Mouse (Mus musculus): ENCODE measurements at regions not wholly inside any gene's neighbourhood (a gene's known extent, or its start where the extent isn't known, plus 50 kb on each side); places are given as distances from the start of the nearest gene placed in this dataset.
A peak's percentile ranks its signal among the peaks of the same experiment; 100 is the strongest.

GRCm38 (mm10) chr15:9898211-9898610 lies 149.5 kb upstream of the Spef2 start:
- Histone ChIP-seq H3K36me3 (ENCODE audit: control insufficient read depth, insufficient read depth, low read length) (no peaks in the 10 kb centered on the region), H3K4me3 (ENCODE audit: low read length) (no peak overlapping the region), H3K4me2 (replicated peaks; ENCODE audit: low read depth, low read length) (no peak overlapping the region), H3K4me1 (ENCODE audit: control insufficient read depth, insufficient read depth, low read length) (no peaks in the 10 kb centered on the region), H3K9ac (ENCODE audit: low read depth, low read length) (no peak overlapping the region), H3K9me3 (ENCODE audit: control insufficient read depth, low read length) (no peaks in the 10 kb centered on the region), H3K27ac (ENCODE audit: low read depth, low read length) (no peak overlapping the region), H3K27me3 (ENCODE audit: control insufficient read depth, insufficient read depth, low read length) (no peaks in the 10 kb centered on the region)
- 66% methylated on average over 2 of the region's 2 CpGs for WGBS
- no peak for ATAC-seq (ENCODE audit: low FRiP score, low TSS enrichment)

DNA sequence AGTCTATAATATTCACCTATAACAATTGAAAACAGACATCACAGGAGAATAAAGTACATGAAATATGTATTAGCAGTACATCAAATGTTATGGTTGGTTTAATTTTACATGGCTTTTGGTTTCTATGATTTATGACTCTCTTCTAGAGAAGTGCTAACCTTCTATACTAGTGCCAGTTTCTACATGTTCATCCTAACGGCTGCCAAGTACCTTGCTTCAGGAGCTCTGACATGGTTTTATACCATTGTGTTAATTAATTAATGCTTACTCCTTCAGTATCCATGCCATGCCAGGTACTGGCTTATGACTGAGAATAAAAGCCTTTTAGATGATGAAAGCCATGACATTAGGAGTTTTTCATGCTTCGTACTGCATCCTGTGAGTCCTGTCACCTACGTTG lies 144.5 kb upstream of the Spef2 start:
- no peaks in the 10 kb centered on the region for H3K36me3 ChIP-seq (ENCODE audit: control insufficient read depth, insufficient read depth, low read length)
- WGBS: 73% methylated on average over 3 of the region's 3 CpGs

DNA sequence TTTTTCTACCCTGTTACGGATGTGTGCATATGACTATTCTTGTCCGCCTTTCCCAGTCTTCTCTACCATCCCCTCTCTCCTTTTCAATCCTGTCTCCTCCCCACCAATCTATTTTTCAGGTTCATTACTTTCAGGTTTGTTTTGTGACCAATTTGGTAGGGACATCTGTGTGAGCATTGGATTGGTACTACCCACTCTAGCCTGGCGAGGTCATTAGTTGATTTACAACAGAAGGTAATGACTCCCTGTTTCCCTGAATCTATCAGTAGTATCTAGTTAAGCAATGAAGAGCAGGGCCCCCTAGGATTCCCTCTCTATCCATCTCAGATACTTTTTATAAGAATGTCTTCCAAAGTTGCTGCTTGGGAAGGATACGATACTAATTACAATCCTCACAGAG lies 143.5 kb upstream of the Spef2 start:
- 52% methylated on average over 4 of the region's 4 CpGs for WGBS
- ATAC-seq (ENCODE audit: low FRiP score, low TSS enrichment): peak; percentile 62; the same call in 1 of the 2 replicates

More for the DNA sequence above, 144.5 kb upstream of the Spef2 start:
- H3K9me3 ChIP-seq (ENCODE audit: control insufficient read depth, low read length): no peaks in the 10 kb centered on the region
- no peaks in the 10 kb centered on the region for H3K27me3 ChIP-seq (ENCODE audit: control insufficient read depth, insufficient read depth, low read length)
- no peak overlapping the region for H3K4me3 ChIP-seq (ENCODE audit: low read length)
- no peak overlapping the region for H3K9ac ChIP-seq (ENCODE audit: low read depth, low read length)
- ATAC-seq (ENCODE audit: low FRiP score, low TSS enrichment): no peak
- H3K4me2 ChIP-seq (replicated peaks; ENCODE audit: low read depth, low read length): no peak overlapping the region
- H3K27ac ChIP-seq (ENCODE audit: low read depth, low read length): no peak overlapping the region
- H3K4me1 ChIP-seq (ENCODE audit: control insufficient read depth, insufficient read depth, low read length): no peaks in the 10 kb centered on the region

GRCm38 (mm10) chr15:9891446-9891845 lies 142.8 kb upstream of the Spef2 start:
- no peak overlapping the region for H3K9ac ChIP-seq (ENCODE audit: low read depth, low read length)
- H3K27ac ChIP-seq (ENCODE audit: low read depth, low read length): no peak overlapping the region
- no peaks in the 10 kb centered on the region for H3K27me3 ChIP-seq (ENCODE audit: control insufficient read depth, insufficient read depth, low read length)
- no peak overlapping the region for H3K4me2 ChIP-seq (replicated peaks; ENCODE audit: low read depth, low read length)
- H3K4me1 ChIP-seq (ENCODE audit: control insufficient read depth, insufficient read depth, low read length): no peaks in the 10 kb centered on the region
- no peak overlapping the region for H3K4me3 ChIP-seq (ENCODE audit: low read length)
- no peaks in the 10 kb centered on the region for H3K36me3 ChIP-seq (ENCODE audit: control insufficient read depth, insufficient read depth, low read length)
- WGBS: 38% methylated on average over 5 of the region's 5 CpGs
- ATAC-seq (ENCODE audit: low FRiP score, low TSS enrichment): 0 out of 2 replicates have a peak, but pooled peaks have one; percentile 52
- no peaks in the 10 kb centered on the region for H3K9me3 ChIP-seq (ENCODE audit: control insufficient read depth, low read length)

More for the DNA sequence above, 143.5 kb upstream of the Spef2 start:
- Histone ChIP-seq H3K4me1 (ENCODE audit: control insufficient read depth, insufficient read depth, low read length) (no peaks in the 10 kb centered on the region), H3K9me3 (ENCODE audit: control insufficient read depth, low read length) (no peaks in the 10 kb centered on the region), H3K27me3 (ENCODE audit: control insufficient read depth, insufficient read depth, low read length) (no peaks in the 10 kb centered on the region), H3K27ac (ENCODE audit: low read depth, low read length) (no peak overlapping the region), H3K36me3 (ENCODE audit: control insufficient read depth, insufficient read depth, low read length) (no peaks in the 10 kb centered on the region), H3K9ac (ENCODE audit: low read depth, low read length) (no peak overlapping the region), H3K4me3 (ENCODE audit: low read length) (no peak overlapping the region), H3K4me2 (replicated peaks; ENCODE audit: low read depth, low read length) (no peak overlapping the region)

GRCm38 (mm10) chr15:9875776-9876175 lies 127.1 kb upstream of the Spef2 start:
- ATAC-seq (ENCODE audit: low FRiP score, low TSS enrichment): no peak
- H3K4me2 ChIP-seq (replicated peaks; ENCODE audit: low read depth, low read length): no peak overlapping the region

GRCm38 (mm10) chr15:9870126-9870525 lies 121.5 kb upstream of the Spef2 start:
- H3K4me1 ChIP-seq (ENCODE audit: control insufficient read depth, insufficient read depth, low read length): no peaks in the 10 kb centered on the region
- no peak overlapping the region for H3K4me2 ChIP-seq (replicated peaks; ENCODE audit: low read depth, low read length)
- no peaks in the 10 kb centered on the region for H3K36me3 ChIP-seq (ENCODE audit: control insufficient read depth, insufficient read depth, low read length)
- no peaks in the 10 kb centered on the region for H3K9me3 ChIP-seq (ENCODE audit: control insufficient read depth, low read length)
- no peak for ATAC-seq (ENCODE audit: low FRiP score, low TSS enrichment)
- 73% methylated on average over 3 of the region's 3 CpGs for WGBS
- H3K9ac ChIP-seq (ENCODE audit: low read depth, low read length): no peak overlapping the region
- H3K4me3 ChIP-seq (ENCODE audit: low read length): no peak overlapping the region
- no peak overlapping the region for H3K27ac ChIP-seq (ENCODE audit: low read depth, low read length)
- no peaks in the 10 kb centered on the region for H3K27me3 ChIP-seq (ENCODE audit: control insufficient read depth, insufficient read depth, low read length)

More at GRCm38 (mm10) chr15:9875776-9876175, 127.1 kb upstream of the Spef2 start:
- Histone ChIP-seq H3K4me3 (ENCODE audit: low read length) (no peak overlapping the region), H3K36me3 (ENCODE audit: control insufficient read depth, insufficient read depth, low read length) (no peaks in the 10 kb centered on the region), H3K27ac (ENCODE audit: low read depth, low read length) (no peak overlapping the region), H3K9me3 (ENCODE audit: control insufficient read depth, low read length) (no peaks in the 10 kb centered on the region), H3K27me3 (ENCODE audit: control insufficient read depth, insufficient read depth, low read length) (no peaks in the 10 kb centered on the region), H3K9ac (ENCODE audit: low read depth, low read length) (no peak overlapping the region), H3K4me1 (ENCODE audit: control insufficient read depth, insufficient read depth, low read length) (no peaks in the 10 kb centered on the region)

DNA sequence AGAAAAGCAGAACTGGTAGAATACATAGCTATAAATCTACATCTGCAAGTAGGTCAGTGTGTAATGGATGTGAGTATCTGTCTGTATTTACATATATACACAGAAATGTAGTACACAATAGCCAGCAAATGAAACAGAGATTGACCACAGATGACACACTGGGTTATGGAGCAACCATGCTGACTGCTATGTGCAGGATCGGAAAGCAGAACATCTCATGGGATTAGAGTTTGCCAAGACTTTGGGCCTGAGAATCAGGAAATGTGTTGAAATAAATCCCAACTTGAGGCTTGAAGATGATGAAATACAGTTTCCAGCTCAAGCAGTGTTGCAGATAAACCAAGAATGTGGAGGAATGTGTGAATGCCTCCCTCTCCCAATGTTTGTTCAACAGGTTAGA lies 116.1 kb upstream of the Spef2 start:
- Histone ChIP-seq H3K4me3 (ENCODE audit: low read length) (no peak overlapping the region), H3K9me3 (ENCODE audit: control insufficient read depth, low read length) (no peaks in the 10 kb centered on the region), H3K27ac (ENCODE audit: low read depth, low read length) (no peak overlapping the region), H3K27me3 (ENCODE audit: control insufficient read depth, insufficient read depth, low read length) (no peaks in the 10 kb centered on the region), H3K9ac (ENCODE audit: low read depth, low read length) (no peak overlapping the region), H3K36me3 (ENCODE audit: control insufficient read depth, insufficient read depth, low read length) (no peaks in the 10 kb centered on the region), H3K4me1 (ENCODE audit: control insufficient read depth, insufficient read depth, low read length) (no peaks in the 10 kb centered on the region), H3K4me2 (replicated peaks; ENCODE audit: low read depth, low read length) (no peak overlapping the region)
- 78% methylated on average over 1 of the region's 1 CpGs for WGBS
- no peak for ATAC-seq (ENCODE audit: low FRiP score, low TSS enrichment)

DNA sequence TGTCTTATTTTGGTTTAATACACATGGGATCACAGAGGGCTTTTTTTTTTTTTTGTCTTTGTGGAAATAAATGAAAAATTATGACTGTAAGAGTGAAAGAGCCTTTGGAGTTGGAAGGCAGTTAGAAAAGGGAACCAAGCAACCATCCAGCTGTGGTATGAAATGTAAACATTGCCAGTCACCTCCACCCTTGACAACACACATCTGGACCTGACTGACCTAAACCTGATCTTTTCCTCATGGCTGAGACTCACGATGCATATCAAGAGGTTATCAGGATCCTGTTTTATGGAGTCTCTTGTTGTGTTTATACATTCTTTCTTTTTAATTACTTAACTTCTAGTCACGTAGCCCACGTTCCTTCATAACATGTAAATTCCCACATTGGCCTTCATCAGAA lies 113.2 kb upstream of the Spef2 start:
- Histone ChIP-seq H3K4me3 (ENCODE audit: low read length) (no peak overlapping the region), H3K27ac (ENCODE audit: low read depth, low read length) (no peak overlapping the region), H3K4me1 (ENCODE audit: control insufficient read depth, insufficient read depth, low read length) (no peaks in the 10 kb centered on the region), H3K4me2 (replicated peaks; ENCODE audit: low read depth, low read length) (no peak overlapping the region), H3K9ac (ENCODE audit: low read depth, low read length) (no peak overlapping the region), H3K9me3 (ENCODE audit: control insufficient read depth, low read length) (no peaks in the 10 kb centered on the region), H3K36me3 (ENCODE audit: control insufficient read depth, insufficient read depth, low read length) (no peaks in the 10 kb centered on the region), H3K27me3 (ENCODE audit: control insufficient read depth, insufficient read depth, low read length) (no peaks in the 10 kb centered on the region)
- ATAC-seq (ENCODE audit: low FRiP score, low TSS enrichment): peak; percentile 68; the same call in 1 of the 2 replicates
- WGBS: 29% methylated on average over 3 of the region's 3 CpGs

- Histone ChIP-seq H3K9me3 (ENCODE audit: control insufficient read depth, low read length) (no peaks in the 10 kb centered on the region), H3K4me1 (ENCODE audit: control insufficient read depth, insufficient read depth, low read length) (no peaks in the 10 kb centered on the region), H3K4me2 (replicated peaks; ENCODE audit: low read depth, low read length) (no peak overlapping the region), H3K9ac (ENCODE audit: low read depth, low read length) (no peak overlapping the region), H3K36me3 (ENCODE audit: control insufficient read depth, insufficient read depth, low read length) (no peaks in the 10 kb centered on the region), H3K27me3 (ENCODE audit: control insufficient read depth, insufficient read depth, low read length) (no peaks in the 10 kb centered on the region), H3K4me3 (ENCODE audit: low read length) (no peak overlapping the region), H3K27ac (ENCODE audit: low read depth, low read length) (no peak overlapping the region)
- ATAC-seq (ENCODE audit: low FRiP score, low TSS enrichment): no peak
- 92% methylated on average over 7 of the region's 7 CpGs for WGBS
Measured at GRCm38 (mm10) chr15:9839681-9840080, 91.0 kb upstream of the Spef2 start.

GRCm38 (mm10) chr15:9835096-9835495 lies 86.4 kb upstream of the Spef2 start:
- ATAC-seq (ENCODE audit: low FRiP score, low TSS enrichment): no peak
- H3K36me3 ChIP-seq (ENCODE audit: control insufficient read depth, insufficient read depth, low read length): no peaks in the 10 kb centered on the region
- H3K27ac ChIP-seq (ENCODE audit: low read depth, low read length): no peak overlapping the region
- WGBS: 67% methylated on average over 4 of the region's 4 CpGs
- H3K4me2 ChIP-seq (replicated peaks; ENCODE audit: low read depth, low read length): no peak overlapping the region
- no peaks in the 10 kb centered on the region for H3K4me1 ChIP-seq (ENCODE audit: control insufficient read depth, insufficient read depth, low read length)
- H3K27me3 ChIP-seq (ENCODE audit: control insufficient read depth, insufficient read depth, low read length): no peaks in the 10 kb centered on the region
- H3K9me3 ChIP-seq (ENCODE audit: control insufficient read depth, low read length): no peaks in the 10 kb centered on the region
- no peak overlapping the region for H3K4me3 ChIP-seq (ENCODE audit: low read length)
- no peak overlapping the region for H3K9ac ChIP-seq (ENCODE audit: low read depth, low read length)
